Mouse (Mus musculus): ENCODE measurements around the gene Tie1. TPM values are rescaled to one million over a fixed set of nuclear protein-coding genes. Genes with fewer than 3 reads are reported as not detected.
"Not testable (repeated sequence)": the region's sequence is repeated elsewhere in the genome, so short reads cannot be mapped to it uniquely, and the experiment has no call there.

Gene Tie1
- polyA plus RNA-seq, 1 experiment from 2014 or later = 10.8 TPM

DNA sequence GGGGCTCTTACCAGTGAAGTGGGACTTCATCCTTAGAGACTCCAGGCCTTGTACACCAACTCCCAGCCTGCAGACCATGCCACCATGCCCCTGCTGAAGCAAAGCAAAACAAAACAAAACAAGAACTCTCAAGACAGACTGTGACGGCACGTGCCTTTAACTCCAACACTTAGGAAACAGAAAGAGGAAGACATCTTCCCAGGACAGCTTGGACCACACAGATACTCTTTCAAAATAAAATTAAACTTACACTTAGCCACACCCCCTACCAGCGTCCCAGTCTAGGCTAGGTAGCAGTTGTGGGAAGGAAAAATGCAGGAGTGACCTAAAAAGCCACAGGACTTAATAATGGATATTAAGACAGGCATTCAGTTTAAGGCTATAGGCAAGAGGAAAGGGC lies 35.9 kb upstream of the Tie1 start:
- Histone ChIP-seq H3K4me3 (ENCODE audit: low read depth, low read length) (no peak overlapping the region), H3K9me3 (replicated peaks; ENCODE audit: control insufficient read depth, low read length) (no peaks in the 10 kb centered on the region), H3K27me3 (replicated peaks; ENCODE audit: control insufficient read depth, insufficient read depth, low read length) (no peaks in the 10 kb centered on the region), H3K27ac (ENCODE audit: low read depth, low read length) (no peak overlapping the region), H3K9ac (ENCODE audit: low read length) (no peak overlapping the region), H3K4me1 (ENCODE audit: control insufficient read depth, insufficient read depth, low read length) (no peaks in the 10 kb centered on the region), H3K4me2 (ENCODE audit: low read length) (no peak overlapping the region), H3K36me3 (ENCODE audit: control insufficient read depth, insufficient read depth, low read length) (no peaks in the 10 kb centered on the region)
- ATAC-seq (no peak), DNase-seq (ENCODE audit: low spot score) (no peak)
- 68% methylated on average over 3 of the region's 3 CpGs for WGBS

- no peak for ATAC-seq
These were observed 34.1 kb upstream of the Tie1 start for GRCm38 (mm10) chr4:118523976-118524375.

DNA sequence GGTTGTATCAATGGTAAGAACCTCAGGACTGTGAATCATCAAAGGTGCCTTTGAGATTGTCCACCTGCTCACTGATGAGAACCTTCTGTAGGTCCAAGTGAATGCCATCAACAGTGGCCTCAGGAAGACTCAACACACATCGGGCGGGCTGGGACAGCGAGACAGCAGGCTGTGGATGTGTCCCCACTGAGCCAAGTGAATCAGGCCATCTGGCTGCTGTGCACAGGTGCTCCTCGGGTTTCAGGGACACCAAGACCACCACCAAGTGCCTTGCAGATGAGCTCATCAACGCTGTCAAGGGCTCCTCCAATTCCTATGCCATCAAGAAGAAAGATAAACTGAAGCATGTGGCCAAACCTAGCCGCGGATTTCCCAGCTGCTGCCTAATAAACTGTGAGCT lies 32.4 kb upstream of the Tie1 start:
- no peak overlapping the region for H3K27ac ChIP-seq (ENCODE audit: low read depth, low read length)
- no peaks in the 10 kb centered on the region for H3K9me3 ChIP-seq (replicated peaks; ENCODE audit: control insufficient read depth, low read length)
- H3K4me1 ChIP-seq (ENCODE audit: control insufficient read depth, insufficient read depth, low read length) = no peaks in the 10 kb centered on the region
- H3K36me3 ChIP-seq (ENCODE audit: control insufficient read depth, insufficient read depth, low read length) = no peaks in the 10 kb centered on the region
- H3K27me3 ChIP-seq (replicated peaks; ENCODE audit: control insufficient read depth, insufficient read depth, low read length) = no peaks in the 10 kb centered on the region
- WGBS = 89% methylated on average over 7 of the region's 7 CpGs
- ATAC-seq (no peak), DNase-seq (ENCODE audit: low spot score) (no peak)
- no peak overlapping the region for H3K4me3 ChIP-seq (ENCODE audit: low read depth, low read length)
- no peak overlapping the region for H3K4me2 ChIP-seq (ENCODE audit: low read length)
- no peak overlapping the region for H3K9ac ChIP-seq (ENCODE audit: low read length)

More at GRCm38 (mm10) chr4:118523976-118524375, 34.1 kb upstream of the Tie1 start:
- no peak overlapping the region for H3K4me2 ChIP-seq (ENCODE audit: low read length)
- H3K36me3 ChIP-seq (ENCODE audit: control insufficient read depth, insufficient read depth, low read length) = no peaks in the 10 kb centered on the region
- H3K27ac ChIP-seq (ENCODE audit: low read depth, low read length) = no peak overlapping the region
- H3K9ac ChIP-seq (ENCODE audit: low read length) = no peak overlapping the region
- no peaks in the 10 kb centered on the region for H3K4me1 ChIP-seq (ENCODE audit: control insufficient read depth, insufficient read depth, low read length)
- no peak overlapping the region for H3K4me3 ChIP-seq (ENCODE audit: low read depth, low read length)
- no peaks in the 10 kb centered on the region for H3K27me3 ChIP-seq (replicated peaks; ENCODE audit: control insufficient read depth, insufficient read depth, low read length)
- peak; percentile 27 for DNase-seq (ENCODE audit: low spot score)
- no peaks in the 10 kb centered on the region for H3K9me3 ChIP-seq (replicated peaks; ENCODE audit: control insufficient read depth, low read length)
- 77% methylated on average over 7 of the region's 7 CpGs for WGBS

- no peak for DNase-seq (ENCODE audit: low spot score)
- WGBS = 72% methylated on average over 5 of the region's 5 CpGs
- no peaks in the 10 kb centered on the region for H3K27me3 ChIP-seq (replicated peaks; ENCODE audit: control insufficient read depth, insufficient read depth, low read length)
These were observed 28.3 kb upstream of the Tie1 start for GRCm38 (mm10) chr4:118518208-118518607.

DNA sequence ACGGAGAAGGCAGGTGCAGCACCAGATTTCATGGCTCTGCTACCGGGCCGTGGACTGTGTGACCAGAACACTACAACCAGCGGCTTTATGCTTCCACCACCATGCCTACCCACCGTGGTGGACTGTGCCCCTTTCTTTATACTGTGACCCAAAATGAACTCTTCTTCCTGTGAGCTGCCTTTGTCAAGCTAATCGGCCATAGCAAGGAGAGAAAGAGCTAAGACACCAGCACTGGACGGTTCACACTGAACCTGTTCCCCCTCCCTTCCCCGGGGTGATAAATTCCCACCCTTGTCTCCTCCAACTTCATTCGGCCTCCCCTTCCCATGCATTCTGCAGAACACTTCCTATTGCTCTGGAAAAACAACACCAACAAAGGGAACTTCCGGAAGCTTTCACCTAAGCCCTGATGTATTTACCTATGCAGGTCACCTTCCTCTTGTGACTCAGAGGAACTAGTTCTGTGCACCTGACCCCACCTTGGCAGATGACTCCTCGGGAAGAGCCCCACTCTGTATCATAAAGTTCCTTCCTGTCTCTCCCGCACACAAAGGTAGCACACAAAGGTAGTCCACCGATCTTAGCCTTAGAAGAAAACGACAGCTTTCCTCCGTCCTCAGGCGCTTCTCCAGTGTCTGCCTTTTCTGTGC lies 27.8 kb upstream of the Tie1 start:
- WGBS = 41% methylated on average over 16 of the region's 16 CpGs
- ATAC-seq = no peak
- no peak for DNase-seq (ENCODE audit: low spot score)
- Histone ChIP-seq H3K4me2 (ENCODE audit: low read length) (no peak overlapping the region), H3K9me3 (replicated peaks; ENCODE audit: control insufficient read depth, low read length) (no peaks in the 10 kb centered on the region), H3K4me1 (ENCODE audit: control insufficient read depth, insufficient read depth, low read length) (0 out of 2 replicates have a peak, but pooled peaks cover 3% of the 10 kb centered on the region), H3K27ac (ENCODE audit: low read depth, low read length) (no peak overlapping the region), H3K27me3 (replicated peaks; ENCODE audit: control insufficient read depth, insufficient read depth, low read length) (no peaks in the 10 kb centered on the region), H3K36me3 (ENCODE audit: control insufficient read depth, insufficient read depth, low read length) (no peaks in the 10 kb centered on the region), H3K4me3 (ENCODE audit: low read depth, low read length) (no peak overlapping the region), H3K9ac (ENCODE audit: low read length) (no peak overlapping the region)

More at GRCm38 (mm10) chr4:118518208-118518607, 28.3 kb upstream of the Tie1 start:
- H3K4me1 ChIP-seq (ENCODE audit: control insufficient read depth, insufficient read depth, low read length) = 0 out of 2 replicates have a peak, but pooled peaks cover 3% of the 10 kb centered on the region
- H3K27ac ChIP-seq (ENCODE audit: low read depth, low read length) = no peak overlapping the region
- no peak for ATAC-seq
- H3K9ac ChIP-seq (ENCODE audit: low read length) = no peak overlapping the region
- H3K9me3 ChIP-seq (replicated peaks; ENCODE audit: control insufficient read depth, low read length) = no peaks in the 10 kb centered on the region
- H3K4me2 ChIP-seq (ENCODE audit: low read length) = no peak overlapping the region
- no peaks in the 10 kb centered on the region for H3K36me3 ChIP-seq (ENCODE audit: control insufficient read depth, insufficient read depth, low read length)
- H3K4me3 ChIP-seq (ENCODE audit: low read depth, low read length) = no peak overlapping the region

- Histone ChIP-seq H3K9ac (ENCODE audit: low read length) (no peak overlapping the region), H3K4me2 (ENCODE audit: low read length) (no peak overlapping the region), H3K9me3 (replicated peaks; ENCODE audit: control insufficient read depth, low read length) (no peaks in the 10 kb centered on the region), H3K27me3 (replicated peaks; ENCODE audit: control insufficient read depth, insufficient read depth, low read length) (no peaks in the 10 kb centered on the region), H3K27ac (ENCODE audit: low read depth, low read length) (no peak overlapping the region), H3K4me3 (ENCODE audit: low read depth, low read length) (no peak overlapping the region), H3K4me1 (ENCODE audit: control insufficient read depth, insufficient read depth, low read length) (0 out of 2 replicates have a peak, but pooled peaks cover 3% of the 10 kb centered on the region), H3K36me3 (ENCODE audit: control insufficient read depth, insufficient read depth, low read length) (no peaks in the 10 kb centered on the region)
- no peak for DNase-seq (ENCODE audit: low spot score)
- no peak for ATAC-seq
- 33% methylated on average over 20 of the region's 20 CpGs for whole genome bisulfite sequencing
These were observed 27.0 kb upstream of the Tie1 start for GRCm38 (mm10) chr4:118516699-118517496.

DNA sequence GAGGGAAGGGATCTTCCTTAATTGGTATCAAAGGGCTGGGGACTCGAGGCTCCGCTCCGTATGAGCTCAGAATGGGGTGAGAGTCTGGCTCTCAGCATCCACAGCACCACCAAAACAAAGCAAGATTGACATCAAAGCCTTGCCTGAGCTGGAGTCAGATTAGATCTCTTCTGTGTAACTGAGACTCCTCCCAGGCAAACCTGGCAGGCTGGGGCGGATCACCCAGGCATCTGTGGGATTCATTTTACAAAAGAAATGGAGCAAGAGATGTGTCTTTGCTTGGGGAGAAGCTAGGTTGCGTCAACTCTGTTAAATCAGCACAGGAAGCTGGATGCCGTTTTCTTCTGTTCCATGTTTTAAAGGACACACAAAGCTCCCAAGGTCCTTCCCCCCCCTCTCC lies 19.2 kb upstream of the Tie1 start:
- Histone ChIP-seq H3K9ac (ENCODE audit: low read length) (no peak overlapping the region), H3K4me1 (ENCODE audit: control insufficient read depth, insufficient read depth, low read length) (0 out of 2 replicates have a peak, but pooled peaks cover 3% of the 10 kb centered on the region), H3K4me2 (ENCODE audit: low read length) (no peak overlapping the region), H3K36me3 (ENCODE audit: control insufficient read depth, insufficient read depth, low read length) (no peaks in the 10 kb centered on the region), H3K9me3 (replicated peaks; ENCODE audit: control insufficient read depth, low read length) (no peaks in the 10 kb centered on the region), H3K27ac (ENCODE audit: low read depth, low read length) (no peak overlapping the region), H3K27me3 (replicated peaks; ENCODE audit: control insufficient read depth, insufficient read depth, low read length) (no peaks in the 10 kb centered on the region), H3K4me3 (ENCODE audit: low read depth, low read length) (no peak overlapping the region)
- ATAC-seq (no peak), DNase-seq (ENCODE audit: low spot score) (peak; percentile 19)
- WGBS = 4% methylated on average over 6 of the region's 6 CpGs

DNA sequence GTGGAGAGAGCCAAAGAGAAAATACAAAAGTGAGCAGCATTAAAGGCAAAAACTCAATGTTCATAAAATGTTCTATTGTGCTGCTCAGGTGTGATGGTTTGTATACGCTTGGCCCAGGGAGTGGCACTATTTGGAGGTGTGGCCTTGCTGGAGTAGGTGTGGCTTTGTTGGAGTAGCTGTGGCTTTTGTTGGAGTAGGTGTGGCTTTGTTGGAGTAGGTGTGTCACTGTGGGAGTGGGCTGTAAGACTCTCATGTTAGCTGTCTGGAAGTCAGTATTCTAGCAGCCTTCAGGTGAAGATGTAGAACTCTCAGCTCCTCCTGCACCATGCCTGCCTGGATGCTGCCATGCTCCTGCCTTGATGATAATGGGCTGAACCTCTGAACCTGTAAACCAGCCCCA lies 17.3 kb upstream of the Tie1 start:
- not testable (repeated sequence) for H3K9me3 ChIP-seq (replicated peaks; ENCODE audit: control insufficient read depth, low read length); H3K27me3 ChIP-seq (replicated peaks; ENCODE audit: control insufficient read depth, insufficient read depth, low read length); H3K36me3 ChIP-seq (ENCODE audit: control insufficient read depth, insufficient read depth, low read length); H3K4me3 ChIP-seq (ENCODE audit: low read depth, low read length); H3K9ac ChIP-seq (ENCODE audit: low read length); H3K4me2 ChIP-seq (ENCODE audit: low read length); DNase-seq (ENCODE audit: low spot score); ATAC-seq; H3K27ac ChIP-seq (ENCODE audit: low read depth, low read length); H3K4me1 ChIP-seq (ENCODE audit: control insufficient read depth, insufficient read depth, low read length)
- 87% methylated on average over 1 of the region's 1 CpGs for WGBS

DNA sequence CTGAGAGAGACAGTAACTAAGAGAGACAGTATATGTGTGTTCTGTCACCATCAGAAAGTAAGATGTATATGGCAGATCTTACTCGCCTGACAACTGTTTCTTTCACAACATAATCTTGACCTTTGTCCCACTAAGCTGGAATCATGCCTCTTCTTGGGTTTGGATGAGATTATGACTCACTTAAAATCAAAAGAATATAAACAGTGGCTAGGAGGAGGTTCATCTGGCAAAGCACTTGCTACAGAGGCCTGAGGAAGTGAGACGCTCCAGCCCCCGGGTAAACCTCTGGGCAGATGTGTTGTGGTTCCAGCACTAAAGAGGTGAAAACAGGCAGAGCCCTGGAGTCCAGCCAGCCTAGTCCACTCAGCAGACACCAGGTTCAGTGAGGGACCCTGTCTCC lies 15.7 kb upstream of the Tie1 start:
- no peak overlapping the region for H3K27ac ChIP-seq (ENCODE audit: low read depth, low read length)
- H3K27me3 ChIP-seq (replicated peaks; ENCODE audit: control insufficient read depth, insufficient read depth, low read length) = no peaks in the 10 kb centered on the region
- no peaks in the 10 kb centered on the region for H3K36me3 ChIP-seq (ENCODE audit: control insufficient read depth, insufficient read depth, low read length)
- no peak for DNase-seq (ENCODE audit: low spot score)
- no peak overlapping the region for H3K4me2 ChIP-seq (ENCODE audit: low read length)
- WGBS = 78% methylated on average over 3 of the region's 3 CpGs
- H3K9ac ChIP-seq (ENCODE audit: low read length) = no peak overlapping the region
- ATAC-seq = no peak
- H3K9me3 ChIP-seq (replicated peaks; ENCODE audit: control insufficient read depth, low read length) = no peaks in the 10 kb centered on the region
- no peak overlapping the region for H3K4me3 ChIP-seq (ENCODE audit: low read depth, low read length)
- H3K4me1 ChIP-seq (ENCODE audit: control insufficient read depth, insufficient read depth, low read length) = no peaks in the 10 kb centered on the region

Measured in forebrain, embryonic 14.5 days (tissue).